Mouse (Mus musculus): ENCODE results near the gene Nfix.

The Nfix gene

GRCm38 (mm10) chr8:84738266-84738665 is 61.9 kb downstream of the Nfix start:
- DNase-seq (ENCODE audit: low spot score) = no peak

- peak; percentile 81 for DNase-seq (ENCODE audit: low spot score)
Measured at GRCm38 (mm10) chr8:84737608-84738007, 62.5 kb downstream of the Nfix start.

GRCm38 (mm10) chr8:84736521-84736920 is 63.6 kb downstream of the Nfix start:
- no peak for DNase-seq (ENCODE audit: low spot score)

GRCm38 (mm10) chr8:84735597-84735996 is 64.5 kb downstream of the Nfix start:
- no peak for DNase-seq (ENCODE audit: low spot score)

GRCm38 (mm10) chr8:84734680-84735079 is 65.5 kb downstream of the Nfix start:
- no peak for DNase-seq (ENCODE audit: low spot score)

GRCm38 (mm10) chr8:84733959-84734358 is 66.2 kb downstream of the Nfix start:
- no peak for DNase-seq (ENCODE audit: low spot score)

- DNase-seq (ENCODE audit: low spot score) = no peak
Measured at GRCm38 (mm10) chr8:84732996-84733395, 67.1 kb downstream of the Nfix start.

GRCm38 (mm10) chr8:84732545-84732944 is 67.6 kb downstream of the Nfix start:
- DNase-seq (ENCODE audit: low spot score) = no peak

- DNase-seq (ENCODE audit: low spot score) = no peak
Measured at GRCm38 (mm10) chr8:84731371-84732177, 68.6 kb downstream of the Nfix start.

- DNase-seq (ENCODE audit: low spot score) = no peak
Measured at GRCm38 (mm10) chr8:84730541-84731370, 69.4 kb downstream of the Nfix start.

- no peak for DNase-seq (ENCODE audit: low spot score)
Measured at GRCm38 (mm10) chr8:84729921-84730362, 70.2 kb downstream of the Nfix start.

GRCm38 (mm10) chr8:84728474-84728873 is 71.7 kb downstream of the Nfix start:
- no peak for DNase-seq (ENCODE audit: low spot score)

GRCm38 (mm10) chr8:84725941-84726259 is 74.2 kb downstream of the Nfix start:
- no peak for DNase-seq (ENCODE audit: low spot score)

- DNase-seq (ENCODE audit: low spot score) = no peak
Measured at GRCm38 (mm10) chr8:84725246-84725940, 74.8 kb downstream of the Nfix start.

GRCm38 (mm10) chr8:84724683-84725082 is 75.5 kb downstream of the Nfix start:
- DNase-seq (ENCODE audit: low spot score) = no peak

GRCm38 (mm10) chr8:84723571-84723900 is 76.6 kb downstream of the Nfix start:
- DNase-seq (ENCODE audit: low spot score) = peak; percentile 29

GRCm38 (mm10) chr8:84722850-84723570 is 77.1 kb downstream of the Nfix start, which contains the start of gene G430095P16Rik:
TSS of gene G430095P16Rik (plus strand) at chr8:84723007.
- DNase-seq (ENCODE audit: low spot score) = peak; percentile 80

GRCm38 (mm10) chr8:84722530-84722849 is 77.7 kb downstream of the Nfix start:
- no peak for DNase-seq (ENCODE audit: low spot score)

- no peak for DNase-seq (ENCODE audit: low spot score)
Measured at GRCm38 (mm10) chr8:84718959-84719690, 81.0 kb downstream of the Nfix start.

- DNase-seq (ENCODE audit: low spot score) = no peak
Measured at GRCm38 (mm10) chr8:84718476-84718875, 81.7 kb downstream of the Nfix start.

GRCm38 (mm10) chr8:84716790-84717189 is 83.4 kb downstream of the Nfix start:
- no peak for DNase-seq (ENCODE audit: low spot score)

Measured in T-cell, adult 2 months (primary cell).